Comparison of ENCODE assay signal across 13 mouse cellular contexts in the genomic region with DNA sequence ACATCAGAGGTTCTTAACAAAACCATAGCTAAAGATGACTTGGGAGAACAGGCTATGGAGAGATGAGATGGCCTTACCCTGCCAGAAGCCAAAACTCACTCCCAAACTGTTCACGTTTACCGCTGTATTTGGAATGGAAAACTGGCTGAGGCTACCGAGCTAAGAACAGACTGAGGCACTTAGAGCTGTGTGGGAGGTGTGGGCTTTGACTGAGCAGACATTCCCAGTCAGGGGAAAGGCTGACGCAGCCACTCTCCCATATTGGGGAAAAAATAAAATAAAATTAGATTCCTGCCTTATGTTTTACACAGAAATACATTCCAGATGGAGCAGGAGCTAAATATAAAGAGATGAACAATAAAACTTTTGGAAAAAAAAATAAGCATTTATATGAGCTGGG. TPM values are rescaled to one million over a fixed set of nuclear protein-coding genes. Genes with fewer than 3 reads are reported as not detected.
DNase-seq lines count a peak whose midpoint lies in the region; TF ChIP-seq lines count a peak whose summit lies in the region.
"Had no signal": no experiment of that assay in that cellular context is flagged by ENCODE, and none has a peak within 500 bp of the region (broad histone marks: within the 10 kb centered on the region; RNA-seq: fewer than 3 reads in every experiment).

No protein-coding gene starts in this region.

- no peak overlapping the region for H3K4me3 ChIP-seq in embryonic fibroblast, embryonic 13.5 days (ENCODE audit: insufficient read depth, low read length)
- H3K4me3 ChIP-seq in left cerebral cortex, adult 2 months, result no peak overlapping the region
- H3K4me3 ChIP-seq: liver, embryonic 13.5 days; stomach, embryonic 15.5 days had no signal

- intact Hi-C loops in left cerebral cortex, adult 2 months (cut with DNase I), result loop anchor here (1.0 to 5.0 kb wide), 4 partner anchors 39 to 80 kb away; no protein-coding TSS in a partner anchor
- intact Hi-C loops in heart, postnatal 10 days (cut with DNase I), result no loop called here

- peak; percentile 66 to 92 for DNase-seq in frontal cortex, postnatal 36 days (ENCODE audit: low spot score in 2 of 2)
- peak; percentile 62 to 63 for DNase-seq in left cerebral cortex, adult 2 months (ENCODE audit: extremely low spot score in 1 of 2, low spot score in 2 of 2)
- peak; percentile 52 for DNase-seq in right cerebral cortex, postnatal 14 days
- no peak for DNase-seq in heart, postnatal 4 days
- DNase-seq in lung, postnatal 4 days, result no peak
- no peak for DNase-seq in adrenal gland, adult 8-10 months
- DNase-seq in heart, postnatal 10 days, result no peak
- DNase-seq: cerebellum, postnatal 36 days; liver, embryonic 13.5 days had no signal

- no peaks in the 10 kb centered on the region; the same call in 1 of the 2 replicates for H3K4me1 ChIP-seq in embryonic fibroblast, embryonic 13.5 days (ENCODE audit: control insufficient read depth, insufficient read depth, low read length)
- H3K4me1 ChIP-seq: stomach, embryonic 15.5 days had no signal

- TF ChIP-seq POLR2A in embryonic fibroblast, embryonic 13.5 days (IDR thresholded peaks at IDR 0.05; ENCODE audit: low read depth, low read length), result no peak

- H3K27ac ChIP-seq in embryonic fibroblast, embryonic 13.5 days (ENCODE audit: insufficient read depth, low read length), result peak overlapping the region; percentile 36; the same call in 1 of the 2 replicates
- peak overlapping the region; percentile 79 for H3K27ac ChIP-seq in left cerebral cortex, adult 2 months
- H3K27ac ChIP-seq: liver, embryonic 13.5 days; stomach, embryonic 15.5 days had no signal

- no peak for TF ChIP-seq CTCF in embryonic fibroblast, embryonic 13.5 days (IDR thresholded peaks at IDR 0.05; ENCODE audit: borderline replicate concordance, insufficient read depth, low read length)
- TF ChIP-seq CTCF in left cerebral cortex, adult 2 months (IDR thresholded peaks at IDR 0.05), result no peak

RNA-seq across cellular contexts. Expression of gene B430306N03Rik, which starts 10.7 kb away (rescaled TPM):
- polyA plus RNA-seq in embryonic fibroblast, embryonic 13.5 days (2011; ENCODE audit: insufficient read length, low read depth, missing spikeins), result 0.19 TPM in 1 of 2 replicates, not detected in the other
- under 1 TPM in 1 of 2 experiments, not detected in 1; 0.48 TPM for total RNA-seq in left cerebral cortex, adult 2 months (2021)
- under 1 TPM; 0.10 to 0.25 TPM for total RNA-seq in heart, postnatal 4 days (2021)
- under 1 TPM; 0.35 to 0.65 (median 0.54) TPM for total RNA-seq in adrenal gland, adult 8-10 months (2022)
- total RNA-seq in heart, postnatal 10 days (2021), result under 1 TPM in 1 of 2 experiments, not detected in 1; 0.15 TPM
- total RNA-seq: layer of hippocampus, postnatal 10 days had no signal

RNA-seq across cellular contexts. Expression of gene Trem2, which starts 19.5 kb away (rescaled TPM):
- 0.32 and 2.2 TPM in 2 replicates for polyA plus RNA-seq in embryonic fibroblast, embryonic 13.5 days (2011; ENCODE audit: insufficient read length, low read depth, missing spikeins)
- 10 to 100 TPM in 1 of 2 experiments, 1 to 10 TPM in 1; 8.3 to 11.0 TPM for total RNA-seq in left cerebral cortex, adult 2 months (2021)
- total RNA-seq in heart, postnatal 4 days (2021), result 1 to 10 TPM; 1.4 to 2.1 TPM
- 10 to 100 TPM in 2 of 4 experiments, 1 to 10 TPM in 2; 5.5 to 22.1 (median 14.4) TPM for total RNA-seq in adrenal gland, adult 8-10 months (2022)
- 1 to 10 TPM; 1.3 to 1.6 TPM for total RNA-seq in heart, postnatal 10 days (2021)

RNA-seq across cellular contexts. Expression of gene Treml2, which starts 27.4 kb away (rescaled TPM):
- not detected in 2 replicates for polyA plus RNA-seq in embryonic fibroblast, embryonic 13.5 days (2011; ENCODE audit: insufficient read length, low read depth, missing spikeins)
- total RNA-seq in left cerebral cortex, adult 2 months (2021), result under 1 TPM; 0.18 to 0.49 TPM
- total RNA-seq in heart, postnatal 4 days (2021), result under 1 TPM; 0.19 to 0.25 TPM
- total RNA-seq in adrenal gland, adult 8-10 months (2022), result under 1 TPM; 0.12 to 0.56 (median 0.40) TPM
- total RNA-seq in heart, postnatal 10 days (2021), result under 1 TPM; 0.42 to 0.69 TPM
- polyA plus RNA-seq: kidney, embryonic 14.5 days had no signal

RNA-seq across cellular contexts. Expression of gene Treml1, which starts 33.1 kb away (rescaled TPM):
- not detected in 2 replicates for polyA plus RNA-seq in embryonic fibroblast, embryonic 13.5 days (2011; ENCODE audit: insufficient read length, low read depth, missing spikeins)
- total RNA-seq in left cerebral cortex, adult 2 months (2021), result under 1 TPM; 0.42 to 0.43 TPM
- under 1 TPM; 0.20 to 0.31 TPM for total RNA-seq in heart, postnatal 4 days (2021)
- total RNA-seq in adrenal gland, adult 8-10 months (2022), result under 1 TPM; 0.31 to 0.77 (median 0.64) TPM
- under 1 TPM in 1 of 2 experiments, not detected in 1; 0.31 TPM for total RNA-seq in heart, postnatal 10 days (2021)
- total RNA-seq: layer of hippocampus, postnatal 10 days had no signal

Comparison
In these comparisons a context has a peak if more than half of its experiments do, and no peak if none do; other contexts are left out.
1. DNase-seq: peak in frontal cortex, postnatal 36 days (2 of 2), left cerebral cortex, adult 2 months (2 of 2) and right cerebral cortex, postnatal 14 days (single experiment); none in heart, postnatal 4 days (single experiment), lung, postnatal 4 days (0 of 2), adrenal gland, adult 8-10 months (single experiment) and heart, postnatal 10 days (0 of 2).